Mouse (Mus musculus) embryonic fibroblast, embryonic 13.5 days (primary cell): ENCODE measurements at regions not wholly inside any gene's neighbourhood (a gene's known extent, or its start where the extent isn't known, plus 50 kb on each side); places are given as distances from the start of the nearest gene placed in this dataset.

Experiments
- CTCF ChIP-seq: IDR thresholded peaks from 2 replicates; pipeline ENCODE4 v1.5.1; 2011; ENCODE audit warnings: mild to moderate bottlenecking, control low read depth, low read length, moderate library complexity, borderline replicate concordance; ENCODE audit not compliant: insufficient read depth
- POLR2A ChIP-seq: IDR thresholded peaks from 2 replicates; pipeline ENCODE4 v1.6.1; 2011; ENCODE audit warnings: low read depth, mild to moderate bottlenecking, control low read depth, low read length, moderate library complexity

GRCm38 (mm10) chr9:101613471-101613870, 248.2 kb upstream of the 9630041A04Rik start:
- TF ChIP-seq CTCF, result no peak
- no peak for TF ChIP-seq POLR2A
